Mouse (Mus musculus) neural tube, embryonic 15.5 days (tissue): ENCODE results near the gene Camk2d. TPM values are rescaled to one million over a fixed set of nuclear protein-coding genes. Genes with fewer than 3 reads are reported as not detected.

Source experiments
- polyA plus RNA-seq: library from polyadenylated mRNA; unstranded; fragments of >200 nt; fragmentation: Nextera tagmentation; extraction: Ambion mirVana; gene quantifications from 2 replicates; pipeline ENCODE4 v1.2.1, GENCODE M21; 2015

The Camk2d gene
- polyA plus RNA-seq, 1 experiment from 2014 or later: 134 TPM

Other genes starting within 250 kb of the Camk2d start
- gene Arsj, start 232.6 kb upstream of the Camk2d start, polyA plus RNA-seq: 0.73 and 1.1 TPM in 2 replicates